Mouse (Mus musculus) forelimb bud, embryonic 11.5 days (tissue): Measurements from ENCODE around the gene Slc44a2.
"Not testable (repeated sequence)": the region's sequence is repeated elsewhere in the genome, so short reads cannot be mapped to it uniquely, and the experiment has no call there.

ENCODE experiments used
- DNase-seq: peaks from one replicate; pipeline ENCODE4 v3.0.0-alpha.2; 2012; ENCODE audit warnings: low read depth, low spot score

Gene Slc44a2

DNA sequence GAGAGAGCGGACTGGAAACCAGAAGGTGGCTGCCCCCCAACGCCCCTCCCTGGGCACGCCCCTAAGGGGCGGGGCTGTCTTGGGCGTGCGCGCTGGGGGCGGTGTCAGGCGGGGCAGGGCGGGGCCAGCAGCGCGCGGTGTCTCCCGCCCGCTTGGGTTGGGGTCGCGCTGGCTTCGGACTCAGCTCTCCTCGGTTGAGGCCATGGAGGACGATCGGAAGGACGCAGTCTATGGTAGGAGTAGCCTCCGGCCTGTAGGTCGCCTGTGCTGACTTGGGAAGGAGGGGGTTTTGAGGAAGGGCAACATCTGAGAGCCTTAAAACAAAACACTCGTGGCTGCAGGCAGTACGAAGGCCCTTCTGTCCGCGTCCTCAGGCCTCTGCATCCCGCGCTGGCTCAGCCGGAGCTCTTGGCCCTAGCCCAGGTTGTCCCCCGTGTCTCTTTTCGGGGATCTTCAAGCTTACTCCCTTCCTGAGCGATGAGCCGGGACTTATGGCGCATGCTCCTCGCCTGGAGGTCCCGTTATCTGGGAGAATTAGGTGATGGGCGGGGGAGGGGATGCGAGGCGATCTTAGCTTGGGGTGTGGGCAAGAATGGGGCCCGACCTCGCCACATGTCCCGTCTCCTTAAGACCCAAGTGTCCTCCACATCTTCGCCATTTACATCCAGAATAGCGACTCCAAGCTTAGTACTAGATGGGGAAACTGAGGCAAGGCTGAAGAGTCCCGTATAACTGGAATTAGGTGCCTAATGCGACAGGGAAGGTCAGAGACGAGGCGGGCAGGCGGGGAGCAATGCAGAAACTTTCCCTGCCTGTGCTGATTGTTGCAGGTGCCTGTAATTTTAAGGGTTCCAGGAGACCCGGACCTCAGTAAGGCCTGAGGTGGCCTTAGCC lies at the start of gene Slc44a2:
Gene Slc44a2 (plus strand): TSS at position 80 of the 894 bp plus-strand sequence.
- peak; percentile 80 for DNase-seq

- DNase-seq = no peak
These were observed 48.1 kb upstream of the Slc44a2 start for GRCm38 (mm10) chr9:21272391-21272790.

- no peak for DNase-seq
These were observed 47.4 kb upstream of the Slc44a2 start for GRCm38 (mm10) chr9:21273094-21273493.

- no peak for DNase-seq
These were observed 46.8 kb upstream of the Slc44a2 start for GRCm38 (mm10) chr9:21273520-21274228.

DNA sequence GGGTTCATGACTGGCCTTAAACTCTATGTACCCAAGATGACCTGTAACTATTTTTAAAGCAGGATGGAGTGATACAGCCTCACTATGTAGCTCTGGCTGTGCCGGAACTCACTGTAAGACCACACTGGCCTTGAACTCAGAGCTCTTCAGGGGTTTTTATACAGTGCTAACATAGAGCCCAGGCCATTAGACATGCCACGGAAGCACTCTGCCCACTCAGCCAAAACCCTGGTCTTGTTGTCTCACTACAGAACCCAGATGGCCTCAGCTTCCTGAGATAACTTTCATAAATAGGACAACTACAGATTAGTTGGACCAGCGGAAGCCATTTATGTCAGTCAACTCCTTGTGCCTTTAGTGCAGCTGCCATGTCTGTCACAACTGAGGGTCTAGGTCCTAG lies 46.2 kb upstream of the Slc44a2 start:
- no peak for DNase-seq

DNA sequence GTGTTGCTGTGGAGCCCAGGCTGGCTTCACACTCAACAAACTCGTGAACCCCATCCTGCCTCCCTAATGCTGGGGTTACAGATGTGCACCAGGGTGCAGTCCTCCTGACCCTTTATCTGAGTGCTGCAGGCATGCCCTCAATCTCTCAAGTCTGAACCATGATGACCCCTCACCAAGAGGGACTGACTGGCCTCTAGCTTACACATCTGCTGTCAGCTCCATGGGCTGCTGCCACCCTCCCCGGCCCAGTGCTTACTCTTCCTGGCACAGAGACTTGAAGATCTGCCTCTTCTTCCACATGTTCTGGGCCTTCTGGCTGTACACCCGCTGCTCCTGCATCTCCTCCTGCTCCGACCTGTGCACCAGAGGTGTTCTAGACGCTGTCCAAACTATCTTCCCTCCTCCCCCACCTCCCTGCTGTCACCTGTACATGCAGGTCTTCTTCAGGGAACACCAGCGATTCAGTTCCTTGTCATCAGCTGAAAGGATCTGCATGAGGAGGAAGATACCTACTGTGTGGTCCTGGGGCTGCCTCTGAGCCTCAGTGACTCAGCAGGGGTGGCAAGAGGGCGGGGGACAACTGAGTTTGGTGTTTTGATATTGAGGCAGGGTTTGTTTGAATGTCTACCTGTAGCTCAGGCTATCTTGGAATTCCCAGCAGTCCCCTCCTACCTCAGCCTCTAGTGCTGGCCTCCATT lies 45.3 kb upstream of the Slc44a2 start:
- no peak for DNase-seq

DNA sequence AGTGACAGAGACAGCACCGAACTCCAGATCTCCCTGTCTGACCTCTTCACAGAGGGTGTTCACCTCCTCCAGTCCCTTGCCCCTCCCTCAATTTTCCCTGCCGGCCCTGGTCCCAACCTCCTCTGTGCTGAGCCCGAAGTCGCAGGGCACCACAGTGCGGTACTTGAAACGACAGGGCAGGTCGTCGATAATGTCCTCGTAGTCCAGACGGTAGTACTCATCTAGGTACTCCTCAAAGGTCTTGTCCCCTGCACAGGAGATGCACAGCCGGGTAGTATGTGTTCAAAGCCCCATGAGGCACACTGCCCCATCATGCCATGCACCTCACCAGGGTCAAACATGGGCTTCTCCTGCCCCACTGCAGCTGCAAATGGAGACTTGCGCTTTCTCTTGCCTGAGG lies 44.8 kb upstream of the Slc44a2 start:
- no peak for DNase-seq

DNA sequence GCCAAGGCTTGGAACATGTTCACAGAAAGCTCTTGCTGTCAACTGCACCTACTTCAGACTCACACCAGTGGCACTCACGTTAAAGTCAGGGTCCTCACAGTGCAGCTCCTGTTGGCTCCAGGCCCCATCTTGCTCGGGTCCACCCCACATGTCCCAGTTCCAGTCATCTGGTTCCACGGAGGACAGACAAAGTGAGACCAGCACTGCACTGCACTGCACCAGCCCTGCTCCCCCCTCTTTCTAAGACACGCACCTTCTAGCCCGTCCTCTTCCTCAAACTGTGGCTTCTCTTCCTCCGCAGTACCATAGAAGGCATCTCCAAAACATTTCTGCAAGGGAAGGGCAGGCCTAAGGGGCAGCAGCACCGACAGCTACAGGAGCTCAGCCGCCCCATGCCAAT lies 44.2 kb upstream of the Slc44a2 start:
- no peak for DNase-seq

DNA sequence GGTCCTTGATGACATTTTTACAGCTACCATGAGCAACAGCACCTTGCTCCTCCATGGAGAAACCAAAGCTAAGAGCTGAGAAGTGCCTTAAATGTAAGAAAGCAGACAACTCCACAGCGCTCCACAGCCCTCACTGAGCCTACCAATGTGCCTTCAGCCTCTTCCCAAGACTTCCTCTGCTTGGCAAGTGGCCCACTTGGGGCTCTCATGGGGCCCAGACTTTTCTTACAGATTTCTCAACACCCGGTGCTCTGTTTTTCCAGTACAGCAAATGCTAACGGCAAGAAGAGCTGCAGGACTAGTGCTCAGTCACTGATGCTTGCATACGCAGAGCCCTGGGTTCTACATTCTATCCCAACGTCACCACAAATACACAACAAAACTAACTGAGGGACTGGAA lies 42.7 kb upstream of the Slc44a2 start:
- no peak for DNase-seq

DNA sequence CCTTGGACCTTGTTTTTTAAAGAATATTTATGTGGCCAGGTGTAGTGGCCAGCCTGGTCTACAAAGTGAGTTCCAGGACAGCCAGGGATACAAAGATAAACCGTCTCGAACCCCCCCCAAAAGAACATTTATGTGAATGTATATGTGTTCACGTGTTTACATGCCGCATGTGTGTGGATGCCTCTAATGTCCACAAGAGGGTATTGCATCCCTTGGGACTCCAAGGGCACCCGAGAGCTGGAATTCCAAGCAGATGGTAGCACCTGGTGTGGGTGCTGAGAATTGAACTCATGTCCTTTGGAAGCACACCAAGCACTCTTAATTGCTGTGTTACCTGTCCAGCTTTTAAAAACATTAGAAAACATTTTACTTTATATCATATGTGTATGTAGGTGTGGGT lies 36.9 kb upstream of the Slc44a2 start:
- DNase-seq = no peak

GRCm38 (mm10) chr9:21283994-21284393 lies 36.5 kb upstream of the Slc44a2 start:
- no peak for DNase-seq

DNA sequence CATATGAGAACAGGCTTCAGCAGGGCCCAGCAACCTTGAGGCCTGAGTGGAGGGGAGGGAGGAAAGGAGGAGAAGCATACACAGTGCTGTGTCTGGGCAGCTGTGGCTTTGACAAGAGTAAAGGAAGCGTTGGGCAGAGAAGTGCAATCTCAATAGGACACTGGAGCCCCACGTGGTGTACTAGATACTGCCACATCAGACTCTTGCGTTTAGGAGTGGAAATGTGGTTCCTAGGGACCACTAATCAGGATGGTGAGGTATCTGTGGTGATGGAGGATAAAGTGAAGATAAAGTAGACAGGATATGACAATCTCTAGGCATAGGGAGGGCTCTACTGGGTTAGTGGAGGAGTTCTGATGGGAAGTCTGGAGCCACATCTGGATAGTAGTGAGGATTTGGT lies 33.7 kb upstream of the Slc44a2 start:
- no peak for DNase-seq

DNA sequence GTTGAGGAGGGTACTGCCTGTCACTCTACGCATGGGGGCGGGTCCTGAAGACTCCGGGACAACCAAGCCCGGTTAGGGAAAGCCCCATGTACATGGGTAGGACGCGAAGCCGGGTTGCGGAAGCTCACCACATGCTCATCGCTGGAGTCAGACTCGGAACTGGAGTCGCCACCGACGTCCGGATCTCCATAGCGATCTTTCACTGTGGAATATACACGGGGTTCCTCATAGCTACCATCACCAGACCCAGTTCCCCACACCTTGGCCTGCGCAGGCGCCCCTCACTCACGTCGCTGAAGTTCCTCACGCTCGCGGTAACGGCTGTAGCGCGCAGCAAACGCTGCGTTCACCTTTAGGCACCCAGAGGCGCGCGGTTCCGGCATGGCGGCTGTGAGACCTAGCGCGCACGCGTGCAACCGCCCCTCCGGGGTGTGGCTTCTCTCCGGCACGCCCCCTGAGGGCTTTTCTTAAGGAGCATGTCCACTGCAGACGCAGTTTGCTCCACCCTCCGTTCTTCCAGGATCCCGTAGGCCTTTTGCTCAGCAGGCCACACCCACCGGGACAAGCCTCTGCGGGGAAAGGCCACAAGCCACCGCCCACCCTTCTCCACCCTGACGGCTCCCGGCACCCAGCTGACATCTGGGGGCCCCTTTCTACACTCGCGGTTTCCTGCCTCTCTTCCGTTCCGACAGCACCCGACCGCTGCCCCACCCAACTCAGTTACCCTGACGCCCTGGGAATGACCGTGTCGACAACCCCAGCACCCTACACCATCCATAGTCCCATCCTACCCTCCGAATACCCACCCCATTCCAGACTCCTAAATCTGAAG lies 32.7 kb upstream of the Slc44a2 start, which contains the start of gene Kri1:
Gene Kri1 (minus strand): TSS at position 399 of the 832 bp plus-strand sequence.
- DNase-seq = peak; percentile 97

DNA sequence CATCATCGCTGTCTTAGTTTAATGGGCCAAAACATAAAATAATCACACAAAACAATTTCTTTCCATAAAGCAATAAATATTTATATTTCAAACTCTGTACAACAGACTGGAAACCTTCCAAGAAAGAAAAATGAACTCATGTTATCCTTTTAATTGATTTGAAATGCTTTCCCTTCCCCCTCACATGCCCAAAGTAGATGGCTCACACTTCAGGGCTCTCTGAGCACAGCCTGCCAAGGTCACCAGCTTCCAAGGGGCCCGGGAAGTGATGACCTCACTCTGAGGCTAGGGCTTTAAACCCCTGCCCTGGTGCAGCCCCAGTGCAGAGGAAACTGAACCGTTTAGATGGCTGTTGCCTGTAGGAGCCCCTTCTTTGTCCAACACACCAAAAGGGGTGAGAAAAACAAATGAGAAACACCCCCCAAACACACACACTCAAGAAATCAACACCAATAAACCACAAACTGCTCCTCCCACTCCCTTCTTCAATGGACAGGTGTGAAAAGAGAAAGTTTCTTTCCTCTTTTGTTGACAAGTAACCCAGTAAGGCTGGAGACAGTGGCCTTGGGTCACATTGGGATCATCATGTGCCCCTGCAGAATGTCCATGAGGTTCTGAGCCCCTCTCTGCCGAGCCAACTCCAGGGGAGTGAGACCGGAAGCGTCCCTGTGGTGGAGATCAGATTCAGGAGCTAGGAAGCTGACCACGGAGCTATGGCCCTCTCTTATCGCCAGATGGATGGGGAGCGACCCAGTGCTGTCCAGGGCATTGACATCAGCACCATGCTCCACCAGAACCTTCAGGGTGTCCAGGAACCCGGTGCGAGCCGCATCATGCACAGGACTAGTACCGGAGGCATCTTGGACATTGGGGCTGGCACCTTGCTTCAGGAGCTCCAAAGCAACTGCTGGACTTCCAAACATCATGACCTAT lies 31.8 kb upstream of the Slc44a2 start:
- DNase-seq = no peak

DNA sequence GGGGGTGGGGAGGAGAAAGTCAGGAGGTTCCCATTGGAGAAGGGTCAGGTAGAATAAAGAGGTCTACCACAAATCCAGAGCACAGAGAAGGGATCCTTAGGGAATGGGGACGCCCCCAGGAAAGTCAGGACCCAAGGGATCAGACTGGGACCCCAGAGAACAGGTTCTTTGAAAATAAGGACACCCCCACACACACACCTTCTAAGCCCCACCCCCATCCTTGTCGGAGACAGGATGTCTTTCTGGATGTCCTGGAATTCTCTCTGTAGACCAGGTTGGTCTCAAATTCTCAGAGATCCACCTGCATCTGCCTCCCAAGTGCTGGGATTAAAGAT lies 31.2 kb upstream of the Slc44a2 start:
- no peak for DNase-seq

DNA sequence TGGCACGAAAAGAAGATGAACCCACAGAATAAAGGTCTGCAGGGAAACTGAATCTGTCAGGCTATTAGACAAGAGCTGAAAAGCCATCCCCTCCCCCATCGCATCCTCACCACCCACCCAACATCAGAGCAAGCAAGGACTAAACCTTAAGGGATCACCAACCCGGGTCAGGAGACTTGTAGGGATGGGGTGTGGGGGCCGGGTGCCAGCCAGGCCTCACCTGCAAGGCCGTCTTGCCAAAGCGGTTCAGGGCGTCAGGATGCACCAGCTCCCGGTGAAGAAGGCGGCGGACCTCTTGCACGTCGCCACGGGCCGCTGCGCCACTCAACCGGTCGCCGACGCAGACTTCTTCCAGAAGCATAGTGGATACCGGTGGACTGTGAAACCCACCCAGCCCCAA lies 29.9 kb upstream of the Slc44a2 start:
- DNase-seq = no peak

DNA sequence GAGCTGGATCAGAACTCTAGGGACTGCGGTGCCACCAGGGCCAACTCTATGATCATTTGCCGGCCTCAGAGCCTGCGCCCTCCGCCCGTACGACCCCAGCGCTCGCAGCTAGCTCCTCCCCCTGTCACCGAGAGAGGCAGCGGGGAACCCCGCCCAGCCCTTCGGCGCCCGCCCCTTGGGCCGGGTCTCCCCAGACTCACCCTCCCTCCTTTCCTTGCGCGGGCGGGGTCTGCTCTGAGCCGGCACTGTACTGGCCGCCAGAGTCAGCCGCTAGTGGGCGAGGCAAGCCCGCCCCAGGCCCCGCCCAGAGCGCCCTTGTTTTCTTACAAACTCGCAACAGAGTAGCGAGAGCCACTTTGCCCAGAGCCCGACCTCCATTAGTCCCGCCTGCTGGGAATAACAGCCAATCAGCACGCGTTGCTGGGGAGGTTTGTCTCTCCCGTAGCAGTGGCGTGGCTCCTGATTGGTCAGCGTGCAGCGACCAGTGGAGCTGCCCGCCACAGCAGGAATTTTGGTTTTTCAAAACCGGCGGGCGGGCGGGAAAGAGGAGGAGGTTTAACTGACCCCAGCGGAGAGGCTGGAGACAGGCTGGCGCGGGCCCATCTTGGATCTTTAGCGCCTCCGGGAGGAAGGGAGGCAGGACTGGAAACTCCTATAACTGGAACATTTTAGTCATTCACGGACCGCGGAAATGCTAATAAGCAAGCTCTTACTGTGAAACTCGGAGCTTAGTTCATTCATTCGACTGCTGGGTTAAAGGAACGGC lies 29.3 kb upstream of the Slc44a2 start, which contains the start of gene Cdkn2d:
Gene Cdkn2d (minus strand): TSS at position 386 of the 766 bp plus-strand sequence.
- DNase-seq = peak; percentile 100

GRCm38 (mm10) chr9:21291868-21292267 lies 28.6 kb upstream of the Slc44a2 start:
- not testable (repeated sequence) for DNase-seq

DNA sequence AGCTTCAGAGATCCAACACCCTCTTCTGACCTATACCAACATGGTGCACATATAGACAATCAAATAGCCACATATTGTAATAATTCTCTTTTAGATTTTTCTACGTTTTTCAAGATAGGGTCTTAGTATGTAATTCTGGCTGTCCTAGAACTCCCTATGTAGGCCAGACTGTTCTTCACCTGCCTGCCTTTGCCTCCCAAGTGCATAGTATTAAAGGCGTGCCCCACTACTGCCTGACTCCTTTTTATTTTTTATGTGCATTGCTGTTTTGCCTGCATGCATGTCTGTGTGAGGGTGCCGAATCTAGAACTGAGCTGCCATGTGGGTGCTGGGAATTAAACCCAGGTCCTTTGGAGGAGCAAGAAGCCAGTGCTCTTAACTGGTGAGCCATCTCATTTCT lies 28.2 kb upstream of the Slc44a2 start:
- no peak for DNase-seq
